Mouse (Mus musculus): ENCODE data around the gene Arhgap44.

- TF ChIP-seq CTCF (IDR thresholded peaks at IDR 0.05) (no peak), POLR2A (IDR thresholded peaks at IDR 0.05; ENCODE audit: insufficient read depth, low read depth, low read length) (no peak)
These were observed 73.5 kb downstream of the Arhgap44 start for GRCm38 (mm10) chr11:65089282-65089681.

All from heart, adult 2 months (tissue).